Mouse (Mus musculus) heart, postnatal 0 days (tissue): ENCODE results near the gene Fzd7. TPM values are rescaled to one million over a fixed set of nuclear protein-coding genes. Genes with fewer than 3 reads are reported as not detected.

Source experiments
- ATAC-seq: fragments of 200-750 bp; cut with Nextera tagmentation; 2 replicates; pipeline ENCODE4 v1.8.0; 2017; ENCODE audit warnings: low read depth, moderate number of reproducible peaks, moderate library complexity; ENCODE audit not compliant: insufficient read depth
- DNase-seq: peaks from one replicate; pipeline ENCODE4 v3.0.0-alpha.2; 2016; ENCODE audit warnings: low spot score
- H3K27ac ChIP-seq: fragments of 300-500 bp; sonication (generic); 2 replicates; pipeline ENCODE4 v1.5.1; 2014; ENCODE audit warnings: low read depth, mild to moderate bottlenecking
- H3K27me3 ChIP-seq: fragments of 300-500 bp; sonication (generic); 2 replicates; pipeline ENCODE4 v1.6.1; 2014; ENCODE audit warnings: low read length, mixed read lengths; ENCODE audit not compliant: control insufficient read depth, insufficient read depth
- H3K36me3 ChIP-seq: fragments of 300-500 bp; sonication (generic); replicated peaks from 2 replicates; pipeline ENCODE4 v1.6.1; 2014; ENCODE audit warnings: low read length, mixed read lengths; ENCODE audit not compliant: control insufficient read depth, insufficient read depth
- H3K4me1 ChIP-seq: fragments of 300-500 bp; sonication (generic); 2 replicates; pipeline ENCODE4 v1.6.1; 2014; ENCODE audit warnings: antibody characterized with exemption; ENCODE audit not compliant: control insufficient read depth, insufficient read depth
- H3K4me2 ChIP-seq: fragments of 300-500 bp; sonication (generic); 2 replicates; pipeline ENCODE4 v1.6.1; 2014; ENCODE audit warnings: low read depth, mild to moderate bottlenecking, low read length, moderate library complexity
- H3K4me3 ChIP-seq: fragments of 300-500 bp; sonication (generic); 2 replicates; pipeline ENCODE4 v1.5.1; 2014; ENCODE audit warnings: low read depth, low read length
- H3K9ac ChIP-seq: fragments of 300-500 bp; sonication (generic); replicated peaks from 2 replicates; pipeline ENCODE4 v1.6.1; 2014; ENCODE audit warnings: low read depth, low read length, mixed read lengths
- H3K9me3 ChIP-seq: fragments of 300-500 bp; sonication (generic); replicated peaks from 2 replicates; pipeline ENCODE4 v1.6.1; 2016; ENCODE audit warnings: low read length; ENCODE audit not compliant: control insufficient read depth
- CTCF ChIP-seq: IDR thresholded peaks from 2 replicates; pipeline ENCODE4 v1.5.1; 2016; ENCODE audit warnings: antibody characterized with exemption, control low read depth, low read depth
- EP300 ChIP-seq: IDR thresholded peaks from 2 replicates; pipeline ENCODE4 v1.6.1; 2016; ENCODE audit warnings: antibody characterized with exemption, low read depth
- WGBS: fragments of 180-500 bp; shearing (Covaris S2); extraction: QIAGEN DNeasy Blood & Tissue Kit; methylation state at CpG from one replicate; pipeline ENCODE4 v1.1.7; 2014; 5-methylcytosine and 5-hydroxymethylcytosine counted together
- polyA plus RNA-seq: library from polyadenylated mRNA; unstranded; fragments of >200 nt; fragmentation: Nextera tagmentation; extraction: Ambion mirVana; gene quantifications from 2 replicates; pipeline ENCODE4 v1.2.1, GENCODE M21; 2015
- total RNA-seq: library from RNA; depleted of rRNA; stranded (reverse); fragments of >200 nt; gene quantifications from 2 replicates; pipeline ENCODE4 v1.2.3, GENCODE M21; 2014; ENCODE audit warnings: low replicate concordance

The Fzd7 gene
- total and polyA plus RNA-seq, 2 experiments from 2014 or later: 1.0 to 9.0 TPM

- ATAC-seq (no peak), DNase-seq (no peak)
- Histone ChIP-seq H3K9ac (peak overlapping the region; percentile 26; the same call in 1 of the 2 replicates), H3K4me2 (peak overlapping the region; percentile 97), H3K36me3 (no peaks in the 10 kb centered on the region), H3K27me3 (peaks cover 16% of the 10 kb centered on the region), H3K27ac (no peak overlapping the region), H3K4me1 (peaks cover 30% of the 10 kb centered on the region), H3K9me3 (no peaks in the 10 kb centered on the region), H3K4me3 (peak overlapping the region; percentile 68)
- 58% methylated on average over 16 of the region's 16 CpGs for WGBS
- no peak for TF ChIP-seq EP300
- TF ChIP-seq CTCF: no peak
Measured at GRCm38 (mm10) chr1:59484791-59485785, 2.9 kb downstream of the Fzd7 start.

- Histone ChIP-seq H3K27me3 (peaks cover 16% of the 10 kb centered on the region), H3K27ac (no peak overlapping the region), H3K9me3 (no peaks in the 10 kb centered on the region), H3K4me3 (no peak overlapping the region), H3K4me1 (peaks cover 30% of the 10 kb centered on the region), H3K4me2 (peak overlapping the region; percentile 97; the same call in 1 of the 2 replicates), H3K9ac (no peak overlapping the region), H3K36me3 (no peaks in the 10 kb centered on the region)
- ATAC-seq: no peak
- WGBS: 77% methylated on average over 4 of the region's 4 CpGs
- no peak for DNase-seq
- no peak for TF ChIP-seq CTCF
- no peak for TF ChIP-seq EP300
Measured at GRCm38 (mm10) chr1:59485803-59486202, 3.6 kb downstream of the Fzd7 start.

GRCm38 (mm10) chr1:59487651-59488051, 5.4 kb downstream of the Fzd7 start:
- ATAC-seq: no peak
- Histone ChIP-seq H3K36me3 (no peaks in the 10 kb centered on the region), H3K4me3 (0 out of 2 replicates have a peak overlapping the region, but pooled peaks have one; percentile 2), H3K27ac (peak overlapping the region; percentile 28), H3K4me2 (peak overlapping the region; percentile 34), H3K4me1 (peaks cover 30% of the 10 kb centered on the region), H3K27me3 (peaks cover 16% of the 10 kb centered on the region), H3K9me3 (no peaks in the 10 kb centered on the region), H3K9ac (no peak overlapping the region)
- DNase-seq: peak; percentile 37
- 12% methylated on average over 10 of the region's 10 CpGs for WGBS
- no peak for TF ChIP-seq EP300
- no peak for TF ChIP-seq CTCF

- Histone ChIP-seq H3K9ac (no peak overlapping the region), H3K9me3 (no peaks in the 10 kb centered on the region), H3K27ac (no peak overlapping the region), H3K36me3 (no peaks in the 10 kb centered on the region), H3K4me1 (peaks cover 23% of the 10 kb centered on the region), H3K27me3 (peaks cover 15% of the 10 kb centered on the region), H3K4me2 (no peak overlapping the region), H3K4me3 (no peak overlapping the region)
- no peak for ATAC-seq
- DNase-seq: no peak
- WGBS: 54% methylated on average over 4 of the region's 4 CpGs
- no peak for TF ChIP-seq CTCF
- TF ChIP-seq EP300: no peak
Measured at GRCm38 (mm10) chr1:59488481-59488880, 6.3 kb downstream of the Fzd7 start.

GRCm38 (mm10) chr1:59488991-59489390, 6.8 kb downstream of the Fzd7 start:
- DNase-seq (no peak), ATAC-seq (no peak)
- Histone ChIP-seq H3K9ac (no peak overlapping the region), H3K27ac (no peak overlapping the region), H3K9me3 (no peaks in the 10 kb centered on the region), H3K27me3 (peaks cover 9% of the 10 kb centered on the region), H3K4me3 (no peak overlapping the region), H3K4me1 (peaks cover 18% of the 10 kb centered on the region), H3K36me3 (no peaks in the 10 kb centered on the region), H3K4me2 (no peak overlapping the region)
- 34% methylated on average over 4 of the region's 4 CpGs for WGBS
- TF ChIP-seq CTCF (no peak), EP300 (no peak)

GRCm38 (mm10) chr1:59491517-59491916, 9.3 kb downstream of the Fzd7 start:
- no peak for ATAC-seq
- H3K27ac ChIP-seq: no peak overlapping the region

More at GRCm38 (mm10) chr1:59491517-59491916, 9.3 kb downstream of the Fzd7 start:
- Histone ChIP-seq H3K4me1 (peaks cover 18% of the 10 kb centered on the region), H3K9ac (no peak overlapping the region), H3K36me3 (no peaks in the 10 kb centered on the region), H3K27me3 (no peaks in the 10 kb centered on the region), H3K9me3 (no peaks in the 10 kb centered on the region), H3K4me2 (no peak overlapping the region), H3K4me3 (no peak overlapping the region)
- WGBS: 73% methylated on average over 9 of the region's 9 CpGs
- TF ChIP-seq CTCF (no peak), EP300 (no peak)
- no peak for DNase-seq
